Mouse (Mus musculus) heart, postnatal 0 days (tissue): ENCODE measurements around the gene Slc35c2.

ENCODE experiments used
- CTCF ChIP-seq: IDR thresholded peaks from 2 replicates; pipeline ENCODE4 v1.5.1; 2016; ENCODE audit warnings: antibody characterized with exemption, control low read depth, low read depth
- EP300 ChIP-seq: IDR thresholded peaks from 2 replicates; pipeline ENCODE4 v1.6.1; 2016; ENCODE audit warnings: antibody characterized with exemption, low read depth

DNA sequence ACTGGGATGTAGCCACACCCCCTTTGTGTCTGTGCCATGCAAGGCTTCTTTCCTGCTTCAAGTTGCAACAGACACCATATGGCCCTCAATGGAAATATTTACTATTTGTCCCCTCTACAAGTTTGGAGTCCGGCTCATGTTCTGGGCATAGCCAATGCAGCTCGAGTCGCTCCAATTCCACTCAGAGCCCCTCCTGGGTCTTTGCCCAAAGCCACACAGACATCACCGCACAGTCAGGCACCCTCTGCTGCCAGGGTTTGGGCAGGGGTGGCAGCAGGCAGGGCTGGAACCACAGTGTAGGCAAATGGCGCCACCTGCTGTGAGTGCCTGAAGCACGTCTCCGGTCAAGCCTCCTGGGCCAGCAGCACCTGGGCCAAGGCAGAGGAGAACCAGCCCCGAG is 11.8 kb downstream of the Slc35c2 start:
- TF ChIP-seq CTCF (peak; percentile 85), EP300 (no peak)
